Mouse (Mus musculus): ENCODE data around the gene Slc38a10. TPM values are rescaled to one million over a fixed set of nuclear protein-coding genes. Genes with fewer than 3 reads are reported as not detected.

Gene Slc38a10
- polyA plus RNA-seq (2014; fragmentation: Illumina TruSeq; extraction: RNeasy Lipid Tissue Mini Kit (QIAGEN cat#74804)) = 1.4 TPM

DNA sequence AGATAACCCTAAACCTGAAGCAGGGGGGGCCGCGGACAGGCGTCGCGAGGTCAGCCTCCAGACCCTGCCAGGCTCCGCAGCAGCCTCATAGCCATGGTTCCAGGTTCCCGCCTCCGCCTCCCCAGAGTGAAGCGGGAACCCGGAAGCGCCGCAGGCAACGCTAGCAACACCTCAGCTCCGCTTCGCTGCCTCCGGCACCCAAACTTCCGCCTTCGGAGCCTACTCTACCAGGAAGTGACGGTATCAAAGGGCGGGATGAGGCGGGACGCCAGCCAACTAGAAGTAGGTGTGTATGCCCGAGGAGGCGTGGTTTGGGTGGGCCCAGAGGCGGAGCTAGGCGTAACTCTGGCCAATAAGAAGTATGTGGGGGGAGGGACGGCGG, at the start of gene Slc38a10:
Gene Slc38a10, minus strand, starts transcription at position 234 of the 382 bp plus-strand sequence.

DNA sequence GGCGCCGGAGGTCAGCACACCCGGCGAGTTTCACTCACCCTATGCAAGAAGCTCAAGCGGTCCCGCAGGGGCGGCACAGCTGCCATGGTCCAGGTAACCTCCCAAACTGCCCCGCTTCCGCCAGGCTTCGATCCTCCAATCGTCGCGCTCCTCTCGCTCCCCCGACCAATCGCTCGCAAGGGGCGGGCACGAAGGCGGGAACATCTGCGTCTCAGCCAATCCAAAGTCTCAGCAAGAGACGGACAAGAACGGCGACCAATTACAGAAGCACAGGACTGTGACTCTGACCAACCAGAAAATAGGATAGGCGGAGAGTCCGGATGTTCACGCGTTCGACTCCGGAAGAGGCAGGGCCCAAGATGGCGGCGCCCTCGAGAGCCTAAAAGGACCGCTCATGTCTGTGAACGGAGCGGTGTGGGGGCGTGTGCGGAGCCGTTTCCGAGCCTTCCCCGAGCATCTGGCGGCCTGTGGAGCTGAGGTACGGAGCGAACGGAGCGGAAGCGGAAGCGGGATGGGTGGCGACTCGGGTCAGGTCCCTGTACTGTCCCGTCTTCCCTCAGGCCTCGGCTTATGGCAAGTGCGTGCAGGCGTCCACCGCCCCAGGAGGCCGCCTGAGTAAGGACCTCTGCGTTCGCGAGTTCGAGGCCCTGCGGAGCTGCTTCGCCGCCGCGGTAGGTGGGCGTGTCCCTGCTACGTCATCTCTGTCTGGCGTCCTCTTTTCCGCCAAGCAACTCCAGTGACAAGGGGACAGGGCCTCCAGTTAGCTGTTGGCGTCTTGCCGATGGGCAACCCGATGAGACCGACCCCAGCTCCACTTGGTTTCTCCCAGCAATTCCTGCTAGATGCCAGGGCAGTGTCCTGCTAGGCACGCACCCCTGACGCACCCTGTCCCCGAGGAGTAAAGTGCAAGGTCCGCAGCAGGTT, 52.3 kb downstream of the Slc38a10 start, which contains the start of the genes Tepsin and Ndufaf8:
Gene Tepsin, minus strand, starts transcription at position 144 of the 924 bp plus-strand sequence.
Gene Ndufaf8, plus strand, starts transcription at position 341 of the 924 bp plus-strand sequence.

DNA sequence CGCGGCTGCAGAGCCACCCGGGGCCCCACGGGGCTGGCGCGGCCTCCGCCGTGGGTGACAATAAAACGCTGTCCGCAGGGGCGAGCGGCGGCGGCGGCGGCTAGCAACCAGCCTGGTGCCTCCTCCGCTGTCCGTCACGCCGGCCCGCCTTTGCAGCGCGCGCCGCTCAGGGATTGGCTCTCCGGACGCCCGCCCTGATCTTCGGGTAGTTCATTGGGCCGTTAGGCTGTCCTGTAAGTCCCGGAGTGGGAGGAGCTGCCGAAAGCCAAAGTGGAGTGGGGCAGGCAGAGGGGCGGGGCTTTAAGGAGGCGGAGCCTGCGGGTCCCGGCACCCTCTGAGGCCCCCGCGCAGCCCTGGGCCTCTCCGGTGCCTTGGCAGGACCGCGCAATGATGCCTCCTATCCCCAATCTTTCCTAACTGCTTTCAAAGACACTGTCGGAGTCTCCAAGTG, 64.4 kb downstream of the Slc38a10 start, which contains the start of gene Cep131:
Gene Cep131, minus strand, starts transcription at position 126 of the 451 bp plus-strand sequence.

Other genes starting within 250 kb of the Slc38a10 start
- gene Chmp6, start 237.9 kb downstream of the Slc38a10 start, polyA plus RNA-seq (2014; fragmentation: Illumina TruSeq; extraction: RNeasy Lipid Tissue Mini Kit (QIAGEN cat#74804)) = 0.60 TPM
- gene Baiap2, start 208.6 kb downstream of the Slc38a10 start, polyA plus RNA-seq (2014; fragmentation: Illumina TruSeq; extraction: RNeasy Lipid Tissue Mini Kit (QIAGEN cat#74804)) = 1.1 TPM
- 0.11 TPM for gene Aatk, start 104.2 kb downstream of the Slc38a10 start, polyA plus RNA-seq (2014; fragmentation: Illumina TruSeq; extraction: RNeasy Lipid Tissue Mini Kit (QIAGEN cat#74804))
- 0.74 TPM for gene Cep131, start 64.5 kb downstream of the Slc38a10 start, polyA plus RNA-seq (2014; fragmentation: Illumina TruSeq; extraction: RNeasy Lipid Tissue Mini Kit (QIAGEN cat#74804))
- gene Tepsin, start 52.6 kb downstream of the Slc38a10 start, polyA plus RNA-seq (2014; fragmentation: Illumina TruSeq; extraction: RNeasy Lipid Tissue Mini Kit (QIAGEN cat#74804)) = 0.60 TPM
- 1.6 TPM for gene Ndufaf8, start 52.4 kb downstream of the Slc38a10 start, polyA plus RNA-seq (2014; fragmentation: Illumina TruSeq; extraction: RNeasy Lipid Tissue Mini Kit (QIAGEN cat#74804))
- 2.5 TPM for gene Bahcc1, start 81.6 kb upstream of the Slc38a10 start, polyA plus RNA-seq (2014; fragmentation: Illumina TruSeq; extraction: RNeasy Lipid Tissue Mini Kit (QIAGEN cat#74804))
- gene Actg1, start 197.2 kb upstream of the Slc38a10 start, polyA plus RNA-seq (2014; fragmentation: Illumina TruSeq; extraction: RNeasy Lipid Tissue Mini Kit (QIAGEN cat#74804)) = 659 TPM
- gene Fscn2, start 210.2 kb upstream of the Slc38a10 start, polyA plus RNA-seq (2014; fragmentation: Illumina TruSeq; extraction: RNeasy Lipid Tissue Mini Kit (QIAGEN cat#74804)) = not detected
- gene Faap100, start 227.4 kb upstream of the Slc38a10 start, polyA plus RNA-seq (2014; fragmentation: Illumina TruSeq; extraction: RNeasy Lipid Tissue Mini Kit (QIAGEN cat#74804)) = not detected

Data from ovary, adult 10 weeks (tissue).